Mouse (Mus musculus) heart, adult 9 months (tissue): ENCODE results near the gene Cntfr.

Source experiments
- DNase-seq, 2 experiments: peaks; one replicate each; pipeline ENCODE4 v3.0.0; 2022; ENCODE audit warnings: low spot score in 2 of 2

Gene Cntfr

GRCm38 (mm10) chr4:41648627-41649026, 48.3 kb downstream of the Cntfr start:
- no peak for DNase-seq

GRCm38 (mm10) chr4:41648157-41648556, 48.7 kb downstream of the Cntfr start:
- no peak for DNase-seq

GRCm38 (mm10) chr4:41645488-41645887, 51.4 kb downstream of the Cntfr start:
- DNase-seq: no peak

GRCm38 (mm10) chr4:41641199-41641822, 55.6 kb downstream of the Cntfr start:
- no peak for DNase-seq

- DNase-seq: peak; percentile 92 to 93
Observed at GRCm38 (mm10) chr4:41639913-41640507, 56.9 kb downstream of the Cntfr start, which contains the start of gene Enho. Gene Enho, minus strand, starts transcription at chr4:41640324.

- DNase-seq: no peak
Observed at GRCm38 (mm10) chr4:41639214-41639841, 57.6 kb downstream of the Cntfr start.

GRCm38 (mm10) chr4:41638828-41639213, 58.1 kb downstream of the Cntfr start:
- no peak for DNase-seq

GRCm38 (mm10) chr4:41638186-41638731, 58.6 kb downstream of the Cntfr start:
- DNase-seq: no peak

GRCm38 (mm10) chr4:41636882-41637635, 59.8 kb downstream of the Cntfr start:
- no peak for DNase-seq

GRCm38 (mm10) chr4:41636366-41636765, 60.5 kb downstream of the Cntfr start:
- DNase-seq: no peak

GRCm38 (mm10) chr4:41635906-41636305, 61.0 kb downstream of the Cntfr start:
- DNase-seq: no peak

- DNase-seq: no peak
Observed at GRCm38 (mm10) chr4:41635224-41635623, 61.7 kb downstream of the Cntfr start.

- no peak for DNase-seq
Observed at GRCm38 (mm10) chr4:41634631-41635030, 62.3 kb downstream of the Cntfr start.

GRCm38 (mm10) chr4:41633001-41633400, 63.9 kb downstream of the Cntfr start:
- DNase-seq: no peak

- peak; percentile 55 to 69 for DNase-seq
Observed at GRCm38 (mm10) chr4:41631390-41631789, 65.5 kb downstream of the Cntfr start.

GRCm38 (mm10) chr4:41630196-41630595, 66.7 kb downstream of the Cntfr start:
- DNase-seq: no peak

- DNase-seq: peak; percentile 21 to 41
Observed at GRCm38 (mm10) chr4:41628202-41628927, 68.5 kb downstream of the Cntfr start.

- DNase-seq: no peak
Observed at GRCm38 (mm10) chr4:41622071-41622470, 74.8 kb downstream of the Cntfr start.

- DNase-seq: peak; percentile 46 to 58
Observed at GRCm38 (mm10) chr4:41618916-41619746, 77.8 kb downstream of the Cntfr start.
